Mouse (Mus musculus): ENCODE results near the gene Glrx2. TPM values are rescaled to one million over a fixed set of nuclear protein-coding genes. Genes with fewer than 3 reads are reported as not detected.

Glrx2 gene
- polyA plus RNA-seq (2012; rRNA removed; ENCODE audit: low replicate concordance) = 10.8 and 21.3 TPM in 2 replicates

GRCm38 (mm10) chr1:143716038-143716437 lies at the start of gene Glrx2:
Gene Glrx2, plus strand, starts transcription at chr1:143716338.

DNA sequence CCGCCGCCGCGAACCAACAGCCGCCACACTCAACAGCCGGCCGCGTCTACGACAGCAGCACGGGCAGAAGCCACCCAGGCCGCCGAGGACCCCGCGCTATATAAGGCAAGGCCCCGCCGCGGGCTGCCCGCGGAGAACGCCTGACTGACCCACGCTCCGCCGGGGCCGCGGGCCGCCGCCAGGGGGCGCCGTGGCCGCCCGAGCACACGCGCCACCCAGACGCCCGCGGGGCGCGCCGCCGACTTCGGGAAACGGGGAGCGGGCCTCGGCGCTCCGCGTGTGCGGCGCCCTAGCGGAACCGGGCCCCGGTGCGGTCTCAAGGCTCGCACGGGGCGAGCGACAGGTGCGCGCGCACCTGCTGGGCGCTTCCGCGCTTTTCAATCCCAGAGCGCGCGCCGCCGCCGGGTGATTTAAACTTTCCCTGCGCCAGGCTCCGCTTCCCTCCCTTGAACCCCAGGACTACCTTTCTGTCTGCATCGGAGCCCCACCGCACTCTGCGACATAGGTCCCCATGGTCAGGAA lies 13.3 kb upstream of the Glrx2 start, which contains the start of gene Cdc73:
Cdc73 (minus strand) TSS at position 153 of the 522 bp plus-strand sequence.

GRCm38 (mm10) chr1:143776446-143777411 lies 60.6 kb downstream of the Glrx2 start, which contains the start of the genes Trove2 and Uchl5:
Gene Trove2, minus strand, starts transcription at chr1:143777068.
Gene Uchl5, plus strand, starts transcription at chr1:143777272.

Other genes with a start within 250 kb of the Glrx2 start
- 0.01 TPM in 1 of 2 replicates, not detected in the other for gene B3galt2, start 75.7 kb upstream of the Glrx2 start, polyA plus RNA-seq (2012; rRNA removed; ENCODE audit: low replicate concordance)
- 0.11 and 0.21 TPM in 2 replicates for gene Cdc73, start 13.4 kb upstream of the Glrx2 start, polyA plus RNA-seq (2012; rRNA removed; ENCODE audit: low replicate concordance)
- gene Trove2, start 60.7 kb downstream of the Glrx2 start, polyA plus RNA-seq (2012; rRNA removed; ENCODE audit: low replicate concordance) = 0.01 and 0.11 TPM in 2 replicates
- 1.2 and 1.9 TPM in 2 replicates for gene Uchl5, start 60.9 kb downstream of the Glrx2 start, polyA plus RNA-seq (2012; rRNA removed; ENCODE audit: low replicate concordance)